Mouse (Mus musculus): Measurements from ENCODE around the gene Tenm4.
"Not testable (repeated sequence)": the region's sequence is repeated elsewhere in the genome, so short reads cannot be mapped to it uniquely, and the experiment has no call there.

Tenm4 gene

GRCm38 (mm10) chr7:96599081-96599480 is 428.0 kb downstream of the Tenm4 start:
- no peak for DNase-seq

GRCm38 (mm10) chr7:96600381-96600941 is 429.4 kb downstream of the Tenm4 start:
- no peak for DNase-seq

DNA sequence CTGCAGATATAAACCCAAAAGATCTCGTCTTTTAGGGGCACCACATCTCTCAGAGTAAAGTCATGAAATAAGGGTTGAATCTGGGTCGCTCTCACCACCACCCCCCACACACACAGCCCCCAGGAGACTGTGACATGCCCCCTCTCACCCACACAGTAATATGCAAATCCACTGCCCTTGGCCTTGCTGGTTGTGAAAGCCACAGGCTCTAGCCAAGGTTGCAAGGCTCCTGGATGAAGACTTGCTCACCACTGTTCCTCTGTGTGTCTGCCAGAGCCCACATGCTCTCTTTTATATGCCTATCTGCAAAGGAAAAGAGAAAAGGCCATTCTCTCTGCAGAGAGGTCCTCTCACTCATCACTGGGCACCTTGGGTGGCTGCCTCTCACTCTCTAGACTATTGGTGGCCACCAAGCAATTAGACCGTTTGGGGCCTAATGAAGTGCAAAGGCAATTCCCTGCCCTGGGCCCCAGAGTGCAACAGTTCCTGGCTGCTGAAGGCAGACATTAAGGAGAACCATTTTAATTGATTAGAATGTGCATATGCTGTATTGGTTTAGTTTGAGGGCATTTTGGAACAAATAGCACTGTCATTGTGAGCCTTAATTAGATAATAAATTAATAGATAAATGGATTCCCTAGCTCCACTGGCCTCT is 433.2 kb downstream of the Tenm4 start:
- DNase-seq: no peak

DNA sequence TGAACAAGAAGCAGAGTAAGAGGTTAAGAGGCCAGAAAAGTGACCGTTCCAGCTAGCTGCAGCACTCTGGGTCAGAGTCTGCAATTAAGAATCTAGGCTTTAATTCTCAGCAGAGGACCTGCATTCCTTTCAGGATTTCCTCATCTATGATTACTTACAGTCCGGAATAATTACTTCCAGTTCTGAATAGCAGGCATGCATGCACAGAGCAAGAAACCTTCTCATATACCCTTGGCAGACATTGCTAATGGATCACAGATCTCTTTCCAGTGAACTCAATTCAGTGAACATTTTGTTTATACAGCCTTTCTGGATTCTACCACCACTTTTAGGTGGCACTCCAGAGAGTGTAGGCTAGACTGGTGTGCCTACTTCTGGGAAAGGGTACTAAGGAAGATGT is 434.3 kb downstream of the Tenm4 start:
- no peak for DNase-seq

- DNase-seq: no peak
These were observed 439.0 kb downstream of the Tenm4 start for GRCm38 (mm10) chr7:96609854-96610586.

- DNase-seq: no peak
These were observed 446.3 kb downstream of the Tenm4 start for GRCm38 (mm10) chr7:96617371-96617770.

- no peak for DNase-seq
These were observed 449.0 kb downstream of the Tenm4 start for GRCm38 (mm10) chr7:96619930-96620472.

GRCm38 (mm10) chr7:96626338-96626737 is 455.3 kb downstream of the Tenm4 start:
- no peak for DNase-seq

DNA sequence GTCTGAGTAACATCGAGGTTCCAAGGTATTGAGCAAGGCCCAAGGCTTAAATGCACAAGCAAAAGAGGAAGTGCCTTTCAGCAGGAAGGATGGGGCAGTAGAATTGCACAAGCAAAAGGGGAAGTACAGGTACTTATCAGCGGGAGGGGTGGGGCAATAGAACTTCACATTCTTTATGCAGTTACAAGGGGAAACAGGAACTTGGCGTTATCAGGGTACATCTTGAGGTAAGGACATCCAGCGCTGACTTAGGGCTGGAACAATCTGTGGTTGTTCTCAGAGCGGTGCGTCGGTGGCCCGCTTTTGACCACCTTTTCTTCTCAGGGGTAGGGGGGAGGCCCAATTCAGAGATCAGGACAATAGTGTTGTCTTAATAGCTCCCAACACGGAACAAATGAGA is 459.5 kb downstream of the Tenm4 start:
- DNase-seq: not testable (repeated sequence)

DNA sequence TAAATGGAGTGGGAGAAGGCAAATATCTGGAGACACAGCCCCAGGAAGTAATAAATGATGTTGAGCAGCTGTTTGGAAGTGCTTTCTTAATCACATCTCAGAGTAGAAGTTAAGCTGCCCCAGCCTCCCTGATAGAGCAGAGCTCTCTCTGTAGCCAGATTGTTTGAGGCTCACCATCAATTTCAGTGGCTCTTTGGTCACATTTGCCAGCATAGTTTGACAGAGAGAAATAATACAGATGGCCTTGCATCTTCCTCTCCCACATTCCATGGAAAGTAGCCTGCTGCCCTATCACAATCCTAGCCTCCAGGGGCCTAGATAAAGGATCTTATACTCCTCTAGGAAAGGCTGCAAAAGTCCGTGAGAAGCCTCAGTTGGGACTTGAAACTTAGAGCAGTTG is 462.0 kb downstream of the Tenm4 start:
- DNase-seq: no peak

GRCm38 (mm10) chr7:96635830-96636440 is 464.9 kb downstream of the Tenm4 start:
- DNase-seq: no peak

DNA sequence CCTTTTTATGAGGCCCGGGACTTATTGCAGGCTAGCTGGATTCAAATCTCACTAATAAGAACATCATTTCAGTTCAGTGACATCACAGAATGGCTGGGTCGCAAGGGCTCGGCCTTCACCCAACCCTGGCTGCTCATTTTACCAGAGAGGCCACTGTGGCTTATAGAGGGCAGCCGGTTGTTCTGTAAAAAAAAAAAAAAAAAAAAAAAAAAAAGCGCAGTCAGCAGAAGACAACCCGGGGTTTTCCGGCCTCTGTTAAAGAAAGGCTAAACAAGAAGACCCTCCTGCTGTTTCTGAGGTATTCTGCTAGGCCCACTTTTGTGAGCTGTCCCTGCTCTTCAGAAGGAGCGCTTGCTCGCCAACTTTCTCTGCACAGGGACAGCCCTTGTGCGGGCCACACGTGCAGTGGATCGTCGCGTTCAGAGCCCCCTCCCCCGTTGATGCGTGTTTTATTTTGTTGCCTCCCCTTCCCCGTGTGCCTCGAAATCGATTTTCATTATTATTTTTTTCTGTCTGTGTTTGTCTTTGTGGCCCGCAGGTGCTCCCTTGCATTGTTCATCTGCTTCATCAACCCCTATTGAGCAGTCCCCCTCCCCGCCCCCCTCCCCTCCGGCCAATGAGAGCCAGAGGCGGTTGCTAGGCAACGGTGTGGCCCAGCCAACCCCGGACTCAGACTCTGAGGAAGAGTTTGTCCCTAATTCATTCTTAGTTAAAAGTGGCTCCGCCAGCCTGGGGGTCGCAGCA is 472.6 kb downstream of the Tenm4 start:
- peak; percentile 59 for DNase-seq

DNA sequence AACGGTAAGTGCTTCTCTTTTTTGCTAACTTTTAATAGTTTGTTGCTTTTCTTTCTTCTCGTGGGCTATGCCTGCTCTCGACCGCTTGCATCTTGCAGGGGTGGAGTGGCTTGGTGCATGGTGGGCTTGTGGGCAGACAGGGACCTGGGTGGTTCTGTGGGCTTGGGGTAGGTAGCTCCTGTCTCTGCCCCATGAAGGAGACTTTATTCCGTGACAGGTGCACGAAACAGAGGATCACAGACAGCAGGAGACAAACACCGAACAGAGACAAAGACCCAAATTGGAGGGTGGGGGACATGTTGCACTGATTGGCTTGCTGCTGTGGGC is 473.1 kb downstream of the Tenm4 start:
- no peak for DNase-seq

GRCm38 (mm10) chr7:96647657-96648056 is 476.6 kb downstream of the Tenm4 start:
- no peak for DNase-seq

DNA sequence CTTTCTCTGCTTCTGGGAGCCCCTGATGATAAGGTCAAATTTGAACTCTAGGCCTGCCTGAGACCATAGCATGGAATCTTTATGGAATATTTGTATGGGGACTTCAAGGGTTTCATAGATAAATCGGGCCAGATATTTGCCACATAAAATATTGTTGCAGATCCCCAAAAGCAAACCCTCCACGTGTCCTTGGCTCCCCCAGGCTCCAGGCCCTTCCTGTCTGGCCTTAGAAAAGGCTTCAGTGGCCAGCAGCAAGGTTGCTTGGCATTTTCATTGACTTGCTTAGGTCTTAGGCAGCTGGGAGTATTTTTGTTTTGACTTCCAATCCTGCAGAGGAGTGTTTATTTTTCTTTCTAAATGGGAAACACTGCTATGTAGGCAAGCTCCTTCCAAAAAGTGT is 477.6 kb downstream of the Tenm4 start:
- DNase-seq: no peak

GRCm38 (mm10) chr7:96649171-96649570 is 478.1 kb downstream of the Tenm4 start:
- DNase-seq: no peak

GRCm38 (mm10) chr7:96650435-96650834 is 479.4 kb downstream of the Tenm4 start:
- no peak for DNase-seq

- no peak for DNase-seq
These were observed 480.0 kb downstream of the Tenm4 start for GRCm38 (mm10) chr7:96651055-96651454.

DNA sequence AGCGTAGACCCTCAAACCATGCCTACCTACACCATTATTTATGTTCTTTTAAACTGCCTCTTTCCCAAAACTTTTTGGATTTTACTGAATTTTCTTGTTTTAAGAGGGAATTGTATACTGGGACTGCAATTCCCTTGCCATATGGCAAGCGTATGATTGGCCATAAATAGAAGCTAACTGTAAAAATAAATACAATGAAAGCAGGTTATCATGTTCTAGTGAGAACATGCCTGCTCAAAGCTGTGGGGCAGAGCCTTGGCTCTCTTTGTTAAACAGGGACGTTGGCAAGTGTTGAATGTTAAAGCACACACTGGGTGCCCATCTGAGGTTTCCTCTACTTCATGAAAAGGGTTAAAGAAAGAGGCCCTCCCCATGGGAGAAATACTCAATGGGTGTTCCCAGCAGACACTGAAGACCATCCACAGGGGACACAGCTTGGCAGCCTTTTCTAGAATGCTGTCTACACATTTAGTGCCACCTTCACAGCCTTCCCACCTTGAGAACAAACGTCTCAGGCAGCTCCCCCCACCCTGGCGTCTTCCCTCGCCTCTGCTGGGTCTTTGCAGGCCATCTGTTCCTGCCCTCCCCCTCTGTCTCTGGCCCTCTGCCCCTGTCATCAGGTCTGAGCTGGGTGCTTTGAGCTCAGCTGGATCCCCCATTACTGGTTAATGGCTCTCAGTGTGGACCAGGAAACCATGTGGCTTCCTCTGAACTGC is 480.7 kb downstream of the Tenm4 start:
- DNase-seq: no peak

DNA sequence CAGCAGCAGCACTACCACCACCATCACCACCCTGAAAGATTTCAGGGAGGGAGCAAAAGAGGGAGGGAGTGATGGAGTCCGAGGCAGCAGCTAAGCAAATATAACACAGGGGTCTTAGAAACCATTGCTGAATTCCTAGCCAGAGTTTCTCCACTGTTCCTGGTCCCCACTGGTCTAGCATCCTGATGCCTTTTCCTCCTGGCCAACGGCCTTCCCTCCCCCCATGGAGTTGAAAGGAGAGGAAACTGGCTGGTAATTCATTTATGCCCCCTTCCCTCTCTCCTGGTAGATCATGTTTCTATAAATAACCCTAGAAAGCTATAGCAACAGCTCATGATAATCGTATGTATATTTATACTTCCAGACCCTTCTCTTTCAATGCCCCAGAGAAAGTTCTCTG is 481.8 kb downstream of the Tenm4 start:
- DNase-seq: no peak

- no peak for DNase-seq
These were observed 483.2 kb downstream of the Tenm4 start for GRCm38 (mm10) chr7:96654206-96654605.

- no peak for DNase-seq
These were observed 484.2 kb downstream of the Tenm4 start for GRCm38 (mm10) chr7:96655096-96655716.

Data from right cerebral cortex, postnatal 4 days (tissue).